In genomic region chr2:6877094-6877493, GRCm38 (mm10) we compare ENCODE assay signal across 15 mouse cellular contexts.
A peak's percentile ranks its signal among the peaks of the same experiment; 100 is the strongest.
DNase-seq lines count a peak whose midpoint lies in the region; ATAC-seq lines count a peak whose summit lies in the region.
"Had no signal": no experiment of that assay in that cellular context is flagged by ENCODE, and none has a peak within 500 bp of the region (broad histone marks: within the 10 kb centered on the region; RNA-seq: fewer than 3 reads in every experiment).

No protein-coding gene starts in this region.

- 0 out of 2 replicates have a peak, but pooled peaks cover 6% of the 10 kb centered on the region for H3K27me3 ChIP-seq in forebrain, embryonic 10.5 days (ENCODE audit: poor library complexity, severe bottlenecking)
- H3K27me3 ChIP-seq in forebrain, embryonic 11.5 days (ENCODE audit: control insufficient read depth, insufficient read depth, low read length): no peaks in the 10 kb centered on the region
- no peaks in the 10 kb centered on the region for H3K27me3 ChIP-seq in hindbrain, embryonic 15.5 days
- H3K27me3 ChIP-seq in hindbrain, embryonic 14.5 days (ENCODE audit: control insufficient read depth, insufficient read depth, low read length): no peaks in the 10 kb centered on the region
- H3K27me3 ChIP-seq in midbrain, embryonic 16.5 days (ENCODE audit: control insufficient read depth, insufficient read depth, low read depth, low read length): no peaks in the 10 kb centered on the region
- H3K27me3 ChIP-seq in midbrain, embryonic 11.5 days (ENCODE audit: control insufficient read depth, insufficient read depth, low read length): no peaks in the 10 kb centered on the region; the same call in 1 of the 2 replicates
- H3K27me3 ChIP-seq: intestine, embryonic 15.5 days; stomach, embryonic 15.5 days had no signal

- no peaks in the 10 kb centered on the region for H3K36me3 ChIP-seq in forebrain, embryonic 10.5 days (replicated peaks)
- H3K36me3 ChIP-seq in forebrain, embryonic 11.5 days (ENCODE audit: control insufficient read depth, insufficient read depth, low read length): no peaks in the 10 kb centered on the region
- no peaks in the 10 kb centered on the region for H3K36me3 ChIP-seq in hindbrain, embryonic 15.5 days
- no peaks in the 10 kb centered on the region for H3K36me3 ChIP-seq in hindbrain, embryonic 14.5 days (replicated peaks; ENCODE audit: control insufficient read depth, insufficient read depth)
- no peaks in the 10 kb centered on the region for H3K36me3 ChIP-seq in midbrain, embryonic 16.5 days (ENCODE audit: control insufficient read depth, insufficient read depth, low read length)
- no peaks in the 10 kb centered on the region for H3K36me3 ChIP-seq in midbrain, embryonic 11.5 days (ENCODE audit: control insufficient read depth, insufficient read depth, low read length)
- H3K36me3 ChIP-seq: embryonic facial prominence, embryonic 12.5 days; intestine, embryonic 15.5 days; liver, embryonic 12.5 days; stomach, embryonic 15.5 days had no signal

- H3K9me3 ChIP-seq in forebrain, embryonic 10.5 days: 0 out of 2 replicates have a peak, but pooled peaks cover 2% of the 10 kb centered on the region
- H3K9me3 ChIP-seq in forebrain, embryonic 11.5 days (ENCODE audit: control insufficient read depth, low read length): no peaks in the 10 kb centered on the region; the same call in 1 of the 2 replicates
- no peaks in the 10 kb centered on the region for H3K9me3 ChIP-seq in hindbrain, embryonic 15.5 days
- no peaks in the 10 kb centered on the region for H3K9me3 ChIP-seq in hindbrain, embryonic 14.5 days (ENCODE audit: control insufficient read depth, low read length)
- no peaks in the 10 kb centered on the region for H3K9me3 ChIP-seq in midbrain, embryonic 16.5 days (replicated peaks; ENCODE audit: control insufficient read depth, low read length, poor library complexity, severe bottlenecking)
- no peaks in the 10 kb centered on the region for H3K9me3 ChIP-seq in midbrain, embryonic 11.5 days (ENCODE audit: control insufficient read depth, low read length)
- H3K9me3 ChIP-seq: embryonic facial prominence, embryonic 12.5 days; intestine, embryonic 15.5 days; liver, embryonic 12.5 days; stomach, embryonic 15.5 days had no signal

- ATAC-seq in forebrain, embryonic 11.5 days (replicated peaks; ENCODE audit: low FRiP score): no peak
- ATAC-seq in hindbrain, embryonic 15.5 days (ENCODE audit: low FRiP score, low read depth): no peak
- no peak for ATAC-seq in hindbrain, embryonic 14.5 days (ENCODE audit: low FRiP score)
- no peak for ATAC-seq in midbrain, embryonic 16.5 days
- ATAC-seq in midbrain, embryonic 11.5 days (ENCODE audit: low FRiP score): no peak
- ATAC-seq: intestine, embryonic 15.5 days; liver, embryonic 12.5 days had no signal

- no peak overlapping the region for H3K4me2 ChIP-seq in forebrain, embryonic 11.5 days (ENCODE audit: low read depth, low read length, severe bottlenecking)
- no peak overlapping the region for H3K4me2 ChIP-seq in hindbrain, embryonic 15.5 days
- no peak overlapping the region for H3K4me2 ChIP-seq in hindbrain, embryonic 14.5 days (replicated peaks)
- H3K4me2 ChIP-seq in midbrain, embryonic 16.5 days (ENCODE audit: low read length): peak overlapping the region; percentile 39; the same call in 1 of the 2 replicates
- no peak overlapping the region for H3K4me2 ChIP-seq in midbrain, embryonic 11.5 days
- H3K4me2 ChIP-seq: embryonic facial prominence, embryonic 12.5 days; intestine, embryonic 15.5 days; liver, embryonic 12.5 days; stomach, embryonic 15.5 days had no signal

- DNase-seq in forebrain, embryonic 10.5 days (ENCODE audit: extremely low spot score, low spot score): no peak
- no peak for DNase-seq in forebrain, embryonic 11.5 days (ENCODE audit: low spot score)
- DNase-seq in hindbrain, embryonic 14.5 days (ENCODE audit: low spot score): no peak
- DNase-seq in midbrain, embryonic 11.5 days (ENCODE audit: low spot score, missing footprints): no peak
- no peak for DNase-seq in thymus, postnatal 14 days
- no peak for DNase-seq in right cerebral cortex, adult 2 months (ENCODE audit: low spot score in 2 of 2)
- DNase-seq: cerebellum, adult 11 months; spleen, adult 18-20 months had no signal

- H3K4me3 ChIP-seq in forebrain, embryonic 10.5 days: no peak overlapping the region
- H3K4me3 ChIP-seq in forebrain, embryonic 11.5 days (ENCODE audit: low read depth, low read length): no peak overlapping the region
- H3K4me3 ChIP-seq in hindbrain, embryonic 15.5 days: no peak overlapping the region
- no peak overlapping the region for H3K4me3 ChIP-seq in hindbrain, embryonic 14.5 days (replicated peaks; ENCODE audit: low read length)
- H3K4me3 ChIP-seq in midbrain, embryonic 16.5 days (ENCODE audit: low read depth, low read length): no peak overlapping the region
- H3K4me3 ChIP-seq in midbrain, embryonic 11.5 days (ENCODE audit: low read depth, low read length): no peak overlapping the region
- H3K4me3 ChIP-seq: embryonic facial prominence, embryonic 12.5 days; intestine, embryonic 15.5 days; liver, embryonic 12.5 days; stomach, embryonic 15.5 days had no signal

- H3K9ac ChIP-seq in forebrain, embryonic 11.5 days (ENCODE audit: low read length): no peak overlapping the region
- no peak overlapping the region for H3K9ac ChIP-seq in hindbrain, embryonic 15.5 days
- H3K9ac ChIP-seq in hindbrain, embryonic 14.5 days: no peak overlapping the region
- H3K9ac ChIP-seq in midbrain, embryonic 16.5 days (ENCODE audit: low read depth, low read length): no peak overlapping the region
- H3K9ac ChIP-seq in midbrain, embryonic 11.5 days (ENCODE audit: low read length): no peak overlapping the region
- H3K9ac ChIP-seq: embryonic facial prominence, embryonic 12.5 days; intestine, embryonic 15.5 days; liver, embryonic 12.5 days; stomach, embryonic 15.5 days had no signal

- peaks cover 63% of the 10 kb centered on the region for H3K4me1 ChIP-seq in forebrain, embryonic 10.5 days
- peaks cover 10% of the 10 kb centered on the region; the same call in 1 of the 2 replicates for H3K4me1 ChIP-seq in forebrain, embryonic 11.5 days (replicated peaks; ENCODE audit: control insufficient read depth, insufficient read depth, low read length)
- peaks cover 48% of the 10 kb centered on the region for H3K4me1 ChIP-seq in hindbrain, embryonic 15.5 days (replicated peaks)
- peaks cover 53% of the 10 kb centered on the region for H3K4me1 ChIP-seq in hindbrain, embryonic 14.5 days (replicated peaks; ENCODE audit: control insufficient read depth, insufficient read depth, low read length)
- H3K4me1 ChIP-seq in midbrain, embryonic 16.5 days (ENCODE audit: control insufficient read depth, insufficient read depth, low read length): peaks cover 37% of the 10 kb centered on the region
- peaks cover 35% of the 10 kb centered on the region for H3K4me1 ChIP-seq in midbrain, embryonic 11.5 days (ENCODE audit: control insufficient read depth, insufficient read depth, low read length)
- H3K4me1 ChIP-seq: intestine, embryonic 15.5 days had no signal

- WGBS in forebrain, embryonic 10.5 days: 83% methylated on average over 5 of the region's 5 CpGs
- 70% methylated on average over 5 of the region's 5 CpGs for WGBS in forebrain, embryonic 11.5 days
- 69% methylated on average over 5 of the region's 5 CpGs for WGBS in hindbrain, embryonic 15.5 days
- WGBS in hindbrain, embryonic 14.5 days: 70% methylated on average over 5 of the region's 5 CpGs
- 72% methylated on average over 5 of the region's 5 CpGs for WGBS in midbrain, embryonic 16.5 days
- 64% methylated on average over 5 of the region's 5 CpGs for WGBS in midbrain, embryonic 11.5 days

- H3K27ac ChIP-seq in forebrain, embryonic 10.5 days: peak overlapping the region; percentile 85; the same call in 1 of the 2 replicates
- no peak overlapping the region for H3K27ac ChIP-seq in forebrain, embryonic 11.5 days (ENCODE audit: low read depth, low read length)
- peak overlapping the region; percentile 67; the same call in 1 of the 2 replicates for H3K27ac ChIP-seq in hindbrain, embryonic 15.5 days (replicated peaks)
- no peak overlapping the region for H3K27ac ChIP-seq in hindbrain, embryonic 14.5 days
- H3K27ac ChIP-seq in midbrain, embryonic 16.5 days (ENCODE audit: low read length): no peak overlapping the region
- no peak overlapping the region for H3K27ac ChIP-seq in midbrain, embryonic 11.5 days (ENCODE audit: low read depth, low read length)
- H3K27ac ChIP-seq: intestine, embryonic 15.5 days; kidney, postnatal 0 days; liver, embryonic 12.5 days had no signal

Comparison
In these comparisons a context has a peak if more than half of its experiments do, and no peak if none do; other contexts are left out.
1. H3K27ac ChIP-seq: peak in forebrain, embryonic 10.5 days (single experiment) and hindbrain, embryonic 15.5 days (single experiment); none in forebrain, embryonic 11.5 days (single experiment), hindbrain, embryonic 14.5 days (single experiment), midbrain, embryonic 16.5 days (single experiment) and midbrain, embryonic 11.5 days (single experiment).